Mouse (Mus musculus) cerebellum, adult 2 months (tissue): ENCODE results near the gene Rab7. TPM values are rescaled to one million over a fixed set of nuclear protein-coding genes. Genes with fewer than 3 reads are reported as not detected.
A peak's percentile ranks its signal among the peaks of the same experiment; 100 is the strongest.
"Not testable (repeated sequence)": the region's sequence is repeated elsewhere in the genome, so short reads cannot be mapped to it uniquely, and the experiment has no call there.

ENCODE experiments used
- DNase-seq, 2 experiments: peaks; one replicate each; pipeline ENCODE4 v3.0.0; 2021
- H3K27ac ChIP-seq: fragments of 200-500 bp; 2 replicates; pipeline ENCODE4 v1.5.1; 2012; ENCODE audit warnings: low read length, control low read depth, inconsistent platforms; ENCODE audit not compliant: insufficient read depth
- H3K27me3 ChIP-seq: fragments of 200-500 bp; 2 replicates; pipeline ENCODE4 v1.6.1; 2012; ENCODE audit warnings: inconsistent platforms, mild to moderate bottlenecking, low read length, moderate library complexity; ENCODE audit not compliant: control insufficient read depth, insufficient read depth
- H3K4me1 ChIP-seq: fragments of 200-500 bp; 2 replicates; pipeline ENCODE4 v1.6.1; 2011; ENCODE audit warnings: low read length; ENCODE audit not compliant: control insufficient read depth, insufficient read depth
- H3K4me3 ChIP-seq: fragments of 200-500 bp; replicated peaks from 2 replicates; pipeline ENCODE3; 2011; ENCODE audit warnings: mild to moderate bottlenecking, low read depth, low read length, control low read depth; ENCODE audit not compliant: insufficient read depth
- CTCF ChIP-seq: fragments of 200-500 bp; IDR thresholded peaks from 2 replicates; pipeline ENCODE4 v1.5.1; 2011; ENCODE audit warnings: low read depth, mild to moderate bottlenecking, control low read depth, low read length, moderate library complexity, borderline replicate concordance; ENCODE audit not compliant: insufficient read depth
- POLR2A ChIP-seq: fragments of 200-500 bp; IDR thresholded peaks from 2 replicates; pipeline ENCODE4 v1.6.1; 2011; ENCODE audit warnings: low read length, control low read depth, borderline replicate concordance; ENCODE audit not compliant: insufficient read depth
- WGBS: fragments of 180-500 bp; shearing (Covaris S2); methylation state at CpG from one replicate; pipeline ENCODE4 v1.1.7; 2018; 5-methylcytosine and 5-hydroxymethylcytosine counted together
- polyA plus RNA-seq: library from polyadenylated mRNA; depleted of rRNA; stranded (reverse); fragments of >200 nt; gene quantifications from 2 replicates; pipeline ENCODE4 v1.2.3, GENCODE M21; 2012; rRNA removed

Gene Rab7
- polyA plus RNA-seq, 1 experiment = 418 TPM

DNA sequence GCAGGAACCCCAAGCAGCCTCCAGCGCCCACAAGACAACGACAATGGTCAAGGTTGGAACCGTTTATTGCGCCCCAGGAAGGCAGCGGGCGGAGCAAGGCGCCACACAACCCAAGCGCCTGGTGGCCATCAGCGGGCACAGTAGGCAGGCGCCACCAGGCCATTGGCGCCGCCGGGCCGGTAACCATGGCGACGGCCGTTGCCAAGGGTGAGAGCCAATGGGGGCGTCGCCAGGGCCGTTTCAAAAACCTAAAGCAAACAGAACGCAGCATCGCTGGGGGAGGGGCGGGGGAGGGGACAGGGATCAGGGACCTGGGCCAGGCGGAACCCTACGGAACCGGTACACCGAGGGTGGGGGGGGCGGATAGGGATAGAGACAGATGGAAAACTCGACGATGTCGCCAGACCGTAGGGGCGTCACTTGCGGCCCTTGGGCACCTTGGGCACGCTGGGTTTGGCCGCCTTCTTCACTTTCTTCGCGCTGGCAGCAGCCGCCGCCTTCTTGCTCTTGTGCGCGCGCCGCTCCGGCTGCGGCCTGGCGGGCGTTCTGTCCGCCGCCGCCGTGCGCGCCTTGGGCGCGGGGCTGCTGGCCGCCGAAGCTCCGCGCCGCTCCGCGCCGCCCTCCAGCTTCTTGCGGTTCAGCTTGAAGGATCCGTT is 64.6 kb downstream of the Rab7 start:
- Histone ChIP-seq H3K4me3 (peak overlapping the region; percentile 56), H3K27me3 (no peaks in the 10 kb centered on the region), H3K4me1 (peaks cover 8% of the 10 kb centered on the region; the same call in 1 of the 2 replicates), H3K27ac (peak overlapping the region; percentile 18)
- WGBS = under 1% methylated on average over 66 of the region's 66 CpGs
- peak; percentile 80 to 85 for DNase-seq
- TF ChIP-seq CTCF = peak; percentile 20; the same call in 1 of the 2 replicates
- no peak for TF ChIP-seq POLR2A

DNA sequence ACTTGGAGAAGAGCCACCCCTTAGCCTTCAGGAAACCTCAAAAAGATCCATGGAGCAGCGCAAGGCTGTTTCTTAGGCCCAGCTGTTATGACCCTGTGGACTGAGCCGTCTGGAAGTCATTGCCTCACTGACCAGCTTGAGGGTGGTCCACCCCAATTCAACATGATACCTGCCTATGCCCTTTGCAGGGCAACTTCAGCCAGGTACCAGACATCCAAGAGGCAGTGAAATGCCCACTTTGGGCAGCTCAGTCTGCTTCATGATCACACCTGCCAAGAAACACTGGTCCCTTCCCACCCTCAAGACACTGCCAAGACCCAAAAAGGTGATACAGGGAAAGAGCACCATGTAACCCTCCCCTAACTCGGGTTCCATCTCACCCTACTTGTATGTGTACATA is 65.3 kb downstream of the Rab7 start:
- 73% methylated on average over 3 of the region's 3 CpGs for WGBS
- Histone ChIP-seq H3K4me3 (no peak overlapping the region), H3K4me1 (peaks cover 8% of the 10 kb centered on the region; the same call in 1 of the 2 replicates), H3K27ac (no peak overlapping the region), H3K27me3 (no peaks in the 10 kb centered on the region)
- TF ChIP-seq POLR2A (no peak), CTCF (no peak)
- DNase-seq = no peak

DNA sequence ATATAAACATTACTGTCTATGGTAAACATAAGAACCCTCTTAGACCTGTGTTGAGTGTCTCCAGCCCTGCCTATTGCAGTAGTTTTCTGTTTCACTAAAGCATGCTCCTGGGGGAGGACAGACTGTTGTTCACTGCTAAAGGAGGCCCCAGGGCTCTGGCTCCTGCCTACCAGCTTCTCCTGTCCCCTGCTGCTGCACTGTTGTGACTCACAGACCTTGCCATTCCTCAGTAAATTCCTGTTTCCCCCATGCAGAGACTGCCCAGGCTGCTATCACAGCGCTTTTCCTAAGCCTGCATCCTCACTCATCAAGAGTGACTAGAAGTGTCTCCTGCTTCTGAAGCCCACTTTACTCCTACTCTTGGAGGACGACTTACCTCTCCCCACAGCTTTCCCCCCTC is 75.0 kb downstream of the Rab7 start:
- 14% methylated on average over 2 of the region's 2 CpGs for WGBS

DNA sequence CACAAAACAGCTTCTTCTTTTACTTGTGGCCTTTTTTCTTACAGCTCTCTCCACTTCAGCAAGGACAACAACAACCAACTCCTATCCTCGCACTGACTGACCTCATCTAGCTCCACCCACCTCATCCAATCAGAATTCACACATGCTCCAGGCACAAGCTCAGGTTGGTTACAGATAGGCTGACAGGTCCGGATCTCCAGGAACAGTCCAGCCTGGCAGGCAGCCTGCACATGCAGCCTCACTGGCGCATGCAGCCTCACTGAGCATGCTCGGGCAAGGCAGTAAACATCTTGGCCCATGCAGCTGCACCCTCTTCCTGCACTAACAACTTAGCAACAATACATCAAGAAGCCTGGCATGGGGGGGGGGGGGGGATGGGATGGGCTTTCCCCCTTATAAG is 82.6 kb downstream of the Rab7 start:
- not testable (repeated sequence) for H3K27ac ChIP-seq, H3K4me1 ChIP-seq, DNase-seq, H3K4me3 ChIP-seq, H3K27me3 ChIP-seq
- 23% methylated on average over 4 of the region's 4 CpGs for WGBS

More for the DNA sequence above, 75.0 kb downstream of the Rab7 start:
- DNase-seq = no peak
- TF ChIP-seq CTCF (no peak), POLR2A (no peak)
- no peaks in the 10 kb centered on the region for H3K4me1 ChIP-seq
- H3K27me3 ChIP-seq = no peaks in the 10 kb centered on the region
- H3K27ac ChIP-seq = no peak overlapping the region
- H3K4me3 ChIP-seq = no peak overlapping the region

Other genes starting within 250 kb of the Rab7 start
- 18.9 and 19.4 TPM in 2 replicates for gene Rab43, start 233.1 kb downstream of the Rab7 start, polyA plus RNA-seq
- 4.9 and 5.7 TPM in 2 replicates for gene Gm45140, start 209.5 kb downstream of the Rab7 start, polyA plus RNA-seq
- gene Isy1, start 206.5 kb downstream of the Rab7 start, polyA plus RNA-seq = 36.2 and 36.4 TPM in 2 replicates
- gene Cnbp, start 194.2 kb downstream of the Rab7 start, polyA plus RNA-seq = 347 and 359 TPM in 2 replicates
- 262 and 265 TPM in 2 replicates for gene Copg1, start 157.5 kb downstream of the Rab7 start, polyA plus RNA-seq
- gene Hmces, start 131.3 kb downstream of the Rab7 start, polyA plus RNA-seq = 45.9 and 49.9 TPM in 2 replicates
- 37.1 and 38.2 TPM in 2 replicates for gene H1fx, start 63.6 kb downstream of the Rab7 start, polyA plus RNA-seq
- 151 and 167 TPM in 2 replicates for gene Rpn1, start 39.2 kb upstream of the Rab7 start, polyA plus RNA-seq
- gene Gata2, start 148.6 kb upstream of the Rab7 start, polyA plus RNA-seq = 6.4 and 6.6 TPM in 2 replicates
- gene Dnajb8, start 177.0 kb upstream of the Rab7 start, polyA plus RNA-seq = not detected in 2 replicates